Mouse (Mus musculus): ENCODE data around the gene Stxbp1.

DNA sequence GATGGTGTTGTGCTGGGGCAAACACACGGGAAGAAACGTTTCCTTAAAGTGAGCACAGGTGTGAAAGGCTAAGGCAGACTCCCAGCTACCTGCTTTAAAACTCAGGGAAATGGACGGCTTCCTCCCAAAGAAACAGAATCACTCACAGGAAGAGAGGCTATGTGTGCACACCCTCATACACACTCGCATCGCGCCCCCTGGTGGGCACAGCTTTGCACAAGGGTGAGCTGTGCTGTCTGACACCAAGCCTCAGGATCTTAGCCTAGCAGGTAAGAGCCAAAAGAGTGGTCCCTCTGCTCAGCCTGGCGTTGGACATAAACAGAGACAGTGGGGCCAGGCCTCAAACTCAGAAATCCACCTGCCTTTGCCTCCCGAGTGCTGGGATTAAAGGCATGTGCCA, 7.2 kb upstream of the Stxbp1 start:
- TF ChIP-seq GATA1 (IDR thresholded peaks at IDR 0.05; ENCODE audit: borderline replicate concordance, low read length) (no peak), FLI1 (IDR thresholded peaks at IDR 0.05; ENCODE audit: low read length) (no peak)

Measured in megakaryocyte, embryonic 14.5 days (primary cell).